Mouse (Mus musculus): Measurements from ENCODE around the gene Hnrnpf.

- TF ChIP-seq GATA1 (IDR thresholded peaks at IDR 0.05; ENCODE audit: borderline replicate concordance, low read length) (no peak), FLI1 (IDR thresholded peaks at IDR 0.05; ENCODE audit: low read length) (no peak)
These were observed 21.9 kb downstream of the Hnrnpf start for GRCm38 (mm10) chr6:117922041-117922440.
